Mouse (Mus musculus): ENCODE measurements around the gene Zfp553. TPM values are rescaled to one million over a fixed set of nuclear protein-coding genes. Genes with fewer than 3 reads are reported as not detected.
A peak's percentile ranks its signal among the peaks of the same experiment; 100 is the strongest.

The Zfp553 gene
- polyA plus RNA-seq, 1 experiment = 11.4 TPM

- no peak overlapping the region for H3ac ChIP-seq (ENCODE audit: control insufficient read depth, insufficient read length)
- H3K4me3 ChIP-seq = no peak overlapping the region
- TF ChIP-seq MYOD1 (IDR thresholded peaks at IDR 0.05; ENCODE audit: control insufficient read depth in 1 of 3, insufficient read length in 2 of 3, low read depth in 2 of 3) (peak in 2 of 3 experiments; percentile 10 to 30), MAX (IDR thresholded peaks at IDR 0.05; ENCODE audit: low read depth) (no peak), E2F4 (IDR thresholded peaks at IDR 0.05; ENCODE audit: insufficient read depth) (no peak), CEBPB (IDR thresholded peaks at IDR 0.05; ENCODE audit: insufficient read depth, poor library complexity, severe bottlenecking) (no peak), POLR2A (IDR thresholded peaks at IDR 0.05; ENCODE audit: insufficient read length, low read depth) (no peak), REST (IDR thresholded peaks at IDR 0.05; ENCODE audit: insufficient read depth, insufficient read length) (no peak), MYOG (IDR thresholded peaks at IDR 0.05; ENCODE audit: control insufficient read depth in 1 of 3, insufficient read depth in 1 of 3, insufficient read length in 2 of 3, low read depth in 2 of 3) (peak in 1 of 3 experiments; percentile 11), USF1 (IDR thresholded peaks at IDR 0.05; ENCODE audit: low read depth) (no peak), POLR2AphosphoS2 (IDR thresholded peaks at IDR 0.05; ENCODE audit: insufficient read length, low read depth) (no peak), TCF3 (IDR thresholded peaks at IDR 0.05; ENCODE audit: insufficient read length, low read depth) (no peak)
- no peaks in the 10 kb centered on the region for H3K27me3 ChIP-seq (ENCODE audit: control insufficient read depth, insufficient read depth, insufficient read length)
- no peak overlapping the region for H3K4me2 ChIP-seq (ENCODE audit: low read depth)
- H3K36me3 ChIP-seq (ENCODE audit: control insufficient read depth, insufficient read depth) = no peaks in the 10 kb centered on the region
- H3K79me2 ChIP-seq (ENCODE audit: control insufficient read depth, insufficient read depth) = no peaks in the 10 kb centered on the region
Observed at GRCm38 (mm10) chr7:127217901-127218642, 14.8 kb upstream of the Zfp553 start.

GRCm38 (mm10) chr7:127218670-127219069 lies 14.2 kb upstream of the Zfp553 start:
- Histone ChIP-seq H3ac (ENCODE audit: control insufficient read depth, insufficient read length) (no peak overlapping the region), H3K4me3 (no peak overlapping the region), H3K27me3 (ENCODE audit: control insufficient read depth, insufficient read depth, insufficient read length) (no peaks in the 10 kb centered on the region), H3K79me2 (ENCODE audit: control insufficient read depth, insufficient read depth) (no peaks in the 10 kb centered on the region), H3K4me2 (ENCODE audit: low read depth) (no peak overlapping the region), H3K36me3 (ENCODE audit: control insufficient read depth, insufficient read depth) (no peaks in the 10 kb centered on the region)
- TF ChIP-seq USF1 (IDR thresholded peaks at IDR 0.05; ENCODE audit: low read depth) = no peak
- no peak for TF ChIP-seq REST (IDR thresholded peaks at IDR 0.05; ENCODE audit: insufficient read depth, insufficient read length)
- TF ChIP-seq POLR2A (IDR thresholded peaks at IDR 0.05; ENCODE audit: insufficient read length, low read depth) = no peak
- no peak for TF ChIP-seq MAX (IDR thresholded peaks at IDR 0.05; ENCODE audit: low read depth)
- no peak for TF ChIP-seq TCF12 (IDR thresholded peaks at IDR 0.05; ENCODE audit: insufficient read depth, poor library complexity, severe bottlenecking)
- no peak for TF ChIP-seq CEBPB (IDR thresholded peaks at IDR 0.05; ENCODE audit: insufficient read depth, poor library complexity, severe bottlenecking)
- no peak for TF ChIP-seq TCF3 (IDR thresholded peaks at IDR 0.05; ENCODE audit: insufficient read length, low read depth)
- no peak for TF ChIP-seq MYOD1 (IDR thresholded peaks at IDR 0.05; ENCODE audit: control insufficient read depth in 1 of 3, insufficient read length in 2 of 3, low read depth in 2 of 3)
- no peak for TF ChIP-seq SRF (IDR thresholded peaks at IDR 0.05; ENCODE audit: control insufficient read depth, insufficient read length, low read depth)
- TF ChIP-seq E2F4 (IDR thresholded peaks at IDR 0.05; ENCODE audit: insufficient read depth) = no peak
- no peak for TF ChIP-seq MYOG (IDR thresholded peaks at IDR 0.05; ENCODE audit: control insufficient read depth in 1 of 3, insufficient read depth in 1 of 3, insufficient read length in 2 of 3, low read depth in 2 of 3)
- no peak for TF ChIP-seq POLR2AphosphoS2 (IDR thresholded peaks at IDR 0.05; ENCODE audit: insufficient read length, low read depth)

- TF ChIP-seq SRF (IDR thresholded peaks at IDR 0.05; ENCODE audit: control insufficient read depth, insufficient read length, low read depth) (no peak), E2F4 (IDR thresholded peaks at IDR 0.05; ENCODE audit: insufficient read depth) (no peak), MYOD1 (IDR thresholded peaks at IDR 0.05; ENCODE audit: control insufficient read depth in 1 of 3, insufficient read length in 2 of 3, low read depth in 2 of 3) (no peak), TCF12 (IDR thresholded peaks at IDR 0.05; ENCODE audit: insufficient read depth, poor library complexity, severe bottlenecking) (no peak), POLR2A (IDR thresholded peaks at IDR 0.05; ENCODE audit: insufficient read length, low read depth) (no peak), REST (IDR thresholded peaks at IDR 0.05; ENCODE audit: insufficient read depth, insufficient read length) (no peak)
- Histone ChIP-seq H3K79me2 (ENCODE audit: control insufficient read depth, insufficient read depth) (no peaks in the 10 kb centered on the region), H3ac (ENCODE audit: control insufficient read depth, insufficient read length) (no peak overlapping the region), H3K27me3 (ENCODE audit: control insufficient read depth, insufficient read depth, insufficient read length) (no peaks in the 10 kb centered on the region), H3K4me3 (no peak overlapping the region), H3K36me3 (ENCODE audit: control insufficient read depth, insufficient read depth) (no peaks in the 10 kb centered on the region), H3K4me2 (ENCODE audit: low read depth) (no peak overlapping the region)
Observed at GRCm38 (mm10) chr7:127220440-127220839, 12.4 kb upstream of the Zfp553 start.

- Histone ChIP-seq H3K79me2 (ENCODE audit: control insufficient read depth, insufficient read depth) (no peaks in the 10 kb centered on the region), H3K4me2 (ENCODE audit: low read depth) (no peak overlapping the region), H3ac (ENCODE audit: control insufficient read depth, insufficient read length) (no peak overlapping the region), H3K36me3 (ENCODE audit: control insufficient read depth, insufficient read depth) (no peaks in the 10 kb centered on the region), H3K4me3 (no peak overlapping the region), H3K27me3 (ENCODE audit: control insufficient read depth, insufficient read depth, insufficient read length) (no peaks in the 10 kb centered on the region)
- TF ChIP-seq MYOD1 (IDR thresholded peaks at IDR 0.05; ENCODE audit: control insufficient read depth in 1 of 3, insufficient read length in 2 of 3, low read depth in 2 of 3) = no peak
- no peak for TF ChIP-seq REST (IDR thresholded peaks at IDR 0.05; ENCODE audit: insufficient read depth, insufficient read length)
- TF ChIP-seq CEBPB (IDR thresholded peaks at IDR 0.05; ENCODE audit: insufficient read depth, poor library complexity, severe bottlenecking) = no peak
- no peak for TF ChIP-seq SRF (IDR thresholded peaks at IDR 0.05; ENCODE audit: control insufficient read depth, insufficient read length, low read depth)
- TF ChIP-seq USF1 (IDR thresholded peaks at IDR 0.05; ENCODE audit: low read depth) = no peak
- no peak for TF ChIP-seq MAX (IDR thresholded peaks at IDR 0.05; ENCODE audit: low read depth)
- TF ChIP-seq TCF12 (IDR thresholded peaks at IDR 0.05; ENCODE audit: insufficient read depth, poor library complexity, severe bottlenecking) = no peak
- TF ChIP-seq E2F4 (IDR thresholded peaks at IDR 0.05; ENCODE audit: insufficient read depth) = no peak
- no peak for TF ChIP-seq POLR2A (IDR thresholded peaks at IDR 0.05; ENCODE audit: insufficient read length, low read depth)
- no peak for TF ChIP-seq TCF3 (IDR thresholded peaks at IDR 0.05; ENCODE audit: insufficient read length, low read depth)
- no peak for TF ChIP-seq MYOG (IDR thresholded peaks at IDR 0.05; ENCODE audit: control insufficient read depth in 1 of 3, insufficient read depth in 1 of 3, insufficient read length in 2 of 3, low read depth in 2 of 3)
Observed at GRCm38 (mm10) chr7:127223106-127223505, 9.8 kb upstream of the Zfp553 start.

Data from myocyte (in vitro differentiated cells).